Mouse (Mus musculus) hindbrain, postnatal 0 days (tissue): ENCODE results near the gene Wars2. TPM values are rescaled to one million over a fixed set of nuclear protein-coding genes. Genes with fewer than 3 reads are reported as not detected.

Experiments used
- ATAC-seq: fragments of 200-750 bp; cut with Nextera tagmentation; 2 replicates; pipeline ENCODE4 v1.8.0; 2017; ENCODE audit warnings: mild to moderate bottlenecking, moderate TSS enrichment, moderate library complexity
- DNase-seq: peaks from one replicate; pipeline ENCODE4 v3.0.0-alpha.2; 2015; ENCODE audit warnings: low spot score
- H3K27ac ChIP-seq: fragments of 300-500 bp; sonication (generic); 2 replicates; pipeline ENCODE4 v1.5.1; 2014; ENCODE audit warnings: mild to moderate bottlenecking
- H3K27me3 ChIP-seq: fragments of 300-500 bp; sonication (generic); 2 replicates; pipeline ENCODE4 v1.6.1; 2014; ENCODE audit warnings: low read length, mixed read lengths; ENCODE audit not compliant: insufficient read depth
- H3K36me3 ChIP-seq: fragments of 300-500 bp; sonication (generic); 2 replicates; pipeline ENCODE4 v1.6.1; 2014; ENCODE audit warnings: low read length, mixed read lengths; ENCODE audit not compliant: insufficient read depth
- H3K4me1 ChIP-seq: fragments of 300-500 bp; sonication (generic); 2 replicates; pipeline ENCODE4 v1.6.1; 2014; ENCODE audit warnings: antibody characterized with exemption, low read length, mixed read lengths; ENCODE audit not compliant: insufficient read depth
- H3K4me2 ChIP-seq: fragments of 300-500 bp; sonication (generic); 2 replicates; pipeline ENCODE4 v1.6.1; 2014; ENCODE audit warnings: low read depth, mild to moderate bottlenecking, low read length, moderate library complexity, mixed read lengths
- H3K4me3 ChIP-seq: fragments of 300-500 bp; sonication (generic); 2 replicates; pipeline ENCODE4 v1.5.1; 2014; ENCODE audit warnings: low read length
- H3K9ac ChIP-seq: fragments of 300-500 bp; sonication (generic); replicated peaks from 2 replicates; pipeline ENCODE4 v1.6.1; 2014; ENCODE audit warnings: mild to moderate bottlenecking, low read length, moderate library complexity, mixed read lengths
- H3K9me3 ChIP-seq: fragments of 300-500 bp; sonication (generic); 2 replicates; pipeline ENCODE4 v1.6.1; 2016; ENCODE audit warnings: low read length, mixed read lengths
- CTCF ChIP-seq: IDR thresholded peaks from 2 replicates; pipeline ENCODE4 v1.5.1; 2016; ENCODE audit warnings: antibody characterized with exemption, control low read depth, low read depth
- WGBS: fragments of 180-500 bp; shearing (Covaris S2); extraction: QIAGEN DNeasy Blood & Tissue Kit; methylation state at CpG from one replicate; pipeline ENCODE4 v1.1.7; 2014; 5-methylcytosine and 5-hydroxymethylcytosine counted together
- polyA plus RNA-seq: library from polyadenylated mRNA; unstranded; fragments of >200 nt; fragmentation: Nextera tagmentation; extraction: Ambion mirVana; gene quantifications from 2 replicates; pipeline ENCODE4 v1.2.1, GENCODE M21; 2015
- total RNA-seq: library from RNA; depleted of rRNA; stranded (reverse); fragments of >200 nt; gene quantifications from 2 replicates; pipeline ENCODE4 v1.2.3, GENCODE M21; 2014

The Wars2 gene
- total and polyA plus RNA-seq, 2 experiments from 2014 or later: 5.1 to 11.1 TPM

- H3K4me2 ChIP-seq: no peak overlapping the region
- H3K9me3 ChIP-seq: no peaks in the 10 kb centered on the region
- H3K4me3 ChIP-seq: no peak overlapping the region
- no peaks in the 10 kb centered on the region for H3K36me3 ChIP-seq
- no peaks in the 10 kb centered on the region for H3K4me1 ChIP-seq
- WGBS: 86% methylated on average over 2 of the region's 2 CpGs
- no peak for DNase-seq
- H3K27me3 ChIP-seq: peaks cover 6% of the 10 kb centered on the region
- no peak overlapping the region for H3K9ac ChIP-seq
- H3K27ac ChIP-seq: no peak overlapping the region
- TF ChIP-seq CTCF: no peak
- no peak for ATAC-seq
Measured at GRCm38 (mm10) chr3:99227807-99228206, 86.9 kb downstream of the Wars2 start.

DNA sequence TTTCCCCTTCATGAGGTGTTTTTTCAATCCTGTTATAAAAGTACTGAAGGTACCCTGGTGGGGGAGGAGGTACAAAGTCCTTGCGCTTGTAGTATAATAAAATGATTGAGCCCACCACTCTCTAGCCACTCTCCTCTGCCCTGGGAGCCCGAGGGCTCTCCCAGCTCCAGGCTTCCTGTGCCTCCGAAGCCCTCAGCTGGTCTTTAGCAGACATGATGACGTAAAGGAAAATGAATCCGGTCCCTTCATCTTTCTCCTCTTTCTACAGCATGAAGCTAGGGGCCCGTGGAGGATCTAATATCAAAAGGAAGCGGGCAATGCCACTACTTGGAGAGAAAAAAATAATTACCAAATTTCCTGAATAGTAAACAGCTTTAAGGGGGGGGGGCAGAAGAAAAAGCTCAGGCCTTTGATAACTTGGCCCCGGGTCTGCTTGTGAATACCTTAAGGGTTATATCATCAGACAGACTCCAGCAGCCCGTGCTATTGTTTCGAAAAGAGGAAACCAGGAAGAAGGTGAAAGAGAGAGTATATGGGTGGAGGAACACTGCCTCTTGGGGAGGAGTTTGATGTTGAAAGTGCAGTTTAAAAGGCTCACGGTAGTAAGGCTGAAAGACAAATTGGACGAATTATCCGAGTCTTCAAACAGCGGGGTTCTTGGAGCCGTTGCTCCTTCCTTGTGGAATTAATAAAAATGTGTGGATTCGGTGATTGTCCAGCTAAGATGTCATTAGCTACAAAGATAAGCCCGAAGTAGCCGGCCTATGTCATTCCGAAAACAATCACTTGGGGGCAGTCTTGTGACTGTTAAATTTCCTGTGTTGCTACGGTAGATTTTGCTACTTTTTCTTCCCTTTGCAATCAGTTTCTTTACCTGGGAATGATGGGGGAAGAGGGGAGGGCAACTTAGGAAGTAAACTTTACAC lies 92.8 kb downstream of the Wars2 start:
- H3K36me3 ChIP-seq: no peaks in the 10 kb centered on the region
- WGBS: 10% methylated on average over 20 of the region's 20 CpGs
- peak; percentile 79 for DNase-seq

DNA sequence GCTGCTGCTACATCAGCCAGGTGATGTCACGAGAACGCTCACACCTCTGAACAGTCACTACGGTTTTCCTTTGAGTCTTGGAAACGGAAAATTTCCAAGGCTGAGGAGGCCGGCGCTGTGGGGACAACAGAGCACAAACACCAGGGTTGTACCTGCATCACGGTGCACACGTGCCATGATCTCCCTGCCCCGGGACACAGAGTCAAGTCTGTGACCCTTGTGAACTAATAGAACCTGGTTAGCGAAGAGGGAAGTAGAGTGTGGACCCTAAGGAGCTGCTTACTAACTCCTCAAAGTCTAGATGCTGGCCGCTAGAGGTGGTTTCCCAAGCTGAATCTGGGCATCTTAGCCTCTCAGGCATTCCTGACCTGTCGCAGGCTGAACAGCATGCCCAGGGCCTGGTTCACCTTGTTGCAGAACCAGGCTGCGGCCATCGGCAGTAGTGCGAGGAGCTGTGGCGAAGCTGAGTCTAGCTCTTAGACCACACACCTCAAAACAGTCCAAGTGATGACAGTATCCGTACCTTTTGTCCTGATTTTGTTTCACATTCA lies 93.5 kb downstream of the Wars2 start:
- Histone ChIP-seq H3K27me3 (peaks cover 60% of the 10 kb centered on the region), H3K27ac (no peak overlapping the region), H3K36me3 (no peaks in the 10 kb centered on the region), H3K9ac (no peak overlapping the region), H3K4me2 (peak overlapping the region; percentile 45), H3K4me3 (peak overlapping the region; percentile 13; the same call in 1 of the 2 replicates), H3K4me1 (no peaks in the 10 kb centered on the region), H3K9me3 (no peaks in the 10 kb centered on the region)
- TF ChIP-seq CTCF: no peak
- ATAC-seq: peak; percentile 39
- WGBS: 5% methylated on average over 17 of the region's 17 CpGs
- no peak for DNase-seq

More for the DNA sequence above, 92.8 kb downstream of the Wars2 start:
- H3K4me3 ChIP-seq: peak overlapping the region; percentile 13; the same call in 1 of the 2 replicates
- no peaks in the 10 kb centered on the region for H3K4me1 ChIP-seq
- peak; percentile 42; the same call in 1 of the 2 replicates for ATAC-seq
- H3K27me3 ChIP-seq: peaks cover 53% of the 10 kb centered on the region
- peak overlapping the region; percentile 45 for H3K4me2 ChIP-seq
- no peak overlapping the region for H3K27ac ChIP-seq
- no peaks in the 10 kb centered on the region for H3K9me3 ChIP-seq
- no peak overlapping the region for H3K9ac ChIP-seq
- peak; percentile 73 for TF ChIP-seq CTCF

DNA sequence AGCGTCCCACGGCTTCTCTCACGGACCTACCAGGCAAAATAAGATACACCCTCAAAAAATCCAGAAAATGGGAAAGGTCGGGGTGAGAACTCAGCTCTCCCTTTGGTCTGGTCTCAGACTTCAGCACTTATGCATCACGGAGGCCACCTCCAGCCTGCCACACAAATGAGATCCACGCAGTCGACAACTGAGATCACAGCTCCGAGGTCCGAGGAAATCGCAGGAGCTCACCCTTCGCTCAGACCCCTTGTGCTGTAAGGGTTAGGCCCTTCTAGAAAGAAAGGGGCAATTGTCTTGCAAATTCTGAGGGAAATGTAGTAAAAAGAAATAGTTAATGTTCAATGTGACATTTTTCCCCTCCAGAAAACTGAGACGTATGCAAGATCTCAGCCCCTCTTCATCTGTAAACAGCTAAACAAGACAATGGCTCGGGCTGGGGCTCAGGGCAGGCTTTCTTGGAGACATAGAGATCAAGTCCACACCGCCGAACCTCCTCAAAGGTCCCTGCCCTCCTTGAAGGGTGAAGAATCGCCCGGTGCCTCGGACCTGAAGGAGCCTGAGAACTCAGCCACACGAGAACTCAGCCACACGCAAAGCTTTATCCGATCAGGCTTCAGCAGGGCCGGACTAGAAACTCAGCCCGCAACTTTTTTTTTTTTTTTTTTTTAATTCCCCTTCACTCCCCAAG lies 94.4 kb downstream of the Wars2 start:
- Histone ChIP-seq H3K9ac (no peak overlapping the region), H3K27me3 (peaks cover 69% of the 10 kb centered on the region), H3K36me3 (no peaks in the 10 kb centered on the region), H3K9me3 (no peaks in the 10 kb centered on the region), H3K4me3 (no peak overlapping the region), H3K27ac (no peak overlapping the region), H3K4me2 (no peak overlapping the region), H3K4me1 (no peaks in the 10 kb centered on the region)
- DNase-seq (no peak), ATAC-seq (no peak)
- TF ChIP-seq CTCF: no peak
- WGBS: 5% methylated on average over 23 of the region's 23 CpGs

GRCm38 (mm10) chr3:99235804-99236755 lies 95.2 kb downstream of the Wars2 start:
- H3K9me3 ChIP-seq: no peaks in the 10 kb centered on the region
- no peak overlapping the region for H3K9ac ChIP-seq
- no peak overlapping the region for H3K4me2 ChIP-seq
- H3K4me1 ChIP-seq: no peaks in the 10 kb centered on the region
- WGBS: 4% methylated on average over 18 of the region's 18 CpGs
- TF ChIP-seq CTCF: no peak
- no peak overlapping the region for H3K4me3 ChIP-seq
- ATAC-seq (no peak), DNase-seq (no peak)
- no peaks in the 10 kb centered on the region for H3K36me3 ChIP-seq
- peaks cover 75% of the 10 kb centered on the region for H3K27me3 ChIP-seq
- no peak overlapping the region for H3K27ac ChIP-seq

DNA sequence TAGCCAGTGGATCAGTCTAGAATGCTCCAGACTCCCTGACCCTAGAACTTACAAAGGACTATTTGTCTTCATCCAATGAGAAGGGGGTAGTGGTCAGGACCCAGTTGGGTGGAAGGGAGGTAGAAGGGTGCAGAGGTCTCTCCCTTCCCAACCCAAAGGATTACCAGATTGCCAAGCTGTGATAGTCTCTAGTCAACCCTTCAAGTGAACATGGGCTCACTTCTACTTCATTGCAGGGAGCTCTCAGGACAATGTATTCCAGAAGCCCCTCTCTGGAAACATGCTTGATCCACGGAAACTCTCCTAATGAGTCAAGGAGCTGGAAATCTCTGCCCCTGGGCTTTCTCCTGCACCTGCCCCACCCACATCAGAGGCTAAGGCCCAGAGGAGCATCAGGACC lies 97.8 kb downstream of the Wars2 start:
- H3K9me3 ChIP-seq: no peaks in the 10 kb centered on the region
- no peak overlapping the region for H3K9ac ChIP-seq
- 4% methylated on average over 1 of the region's 1 CpGs for WGBS
- H3K36me3 ChIP-seq: no peaks in the 10 kb centered on the region
- DNase-seq (no peak), ATAC-seq (no peak)
- H3K4me3 ChIP-seq: no peak overlapping the region
- H3K27me3 ChIP-seq: peaks cover 85% of the 10 kb centered on the region
- H3K4me2 ChIP-seq: no peak overlapping the region
- H3K4me1 ChIP-seq: no peaks in the 10 kb centered on the region
- no peak for TF ChIP-seq CTCF
- no peak overlapping the region for H3K27ac ChIP-seq
